Mouse (Mus musculus): ENCODE data around the gene Psmc3ip. TPM values are rescaled to one million over a fixed set of nuclear protein-coding genes. Genes with fewer than 3 reads are reported as not detected.

Gene Psmc3ip
- total RNA-seq, 2 experiments from 2014 or later: 5.8 to 6.6 TPM

DNA sequence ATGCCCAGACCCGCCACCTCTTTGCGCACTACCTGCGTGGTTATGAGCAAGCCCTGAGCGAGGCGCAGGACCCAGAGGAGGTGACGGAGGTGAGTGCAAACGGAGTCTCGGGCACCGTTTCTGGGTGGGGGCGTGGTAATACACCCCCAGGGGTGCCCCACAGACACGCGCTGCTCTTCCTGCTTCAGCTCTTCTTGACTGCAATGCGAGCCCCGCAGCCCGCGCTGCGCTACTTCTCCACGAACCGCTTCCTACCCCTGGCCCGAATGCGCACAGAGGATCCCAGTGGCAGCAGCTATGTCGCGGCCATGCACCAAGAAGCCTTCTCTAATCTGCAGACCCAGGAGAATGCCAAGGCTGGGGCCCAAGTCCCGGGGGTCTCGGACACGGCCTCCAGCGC is 15.5 kb downstream of the Psmc3ip start:
- DNase-seq: no peak

DNA sequence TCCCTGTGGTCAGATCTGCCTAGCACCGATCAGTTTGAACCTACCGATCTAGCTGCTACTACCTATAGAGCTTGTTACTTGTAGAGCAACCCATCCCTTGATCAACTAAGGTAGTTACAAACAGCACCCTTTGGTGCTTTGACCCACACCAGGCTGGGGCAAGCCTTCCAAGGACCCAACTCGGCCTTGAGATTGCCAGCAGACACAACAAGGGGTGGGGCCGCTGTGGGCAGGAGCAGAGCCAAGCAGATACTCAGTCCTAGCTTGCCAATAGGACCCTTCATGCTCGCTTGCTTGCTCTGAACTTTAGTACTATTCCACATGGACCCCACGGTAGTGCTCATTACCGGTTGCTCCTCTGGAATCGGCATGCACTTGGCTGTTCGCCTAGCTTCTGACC is 17.1 kb downstream of the Psmc3ip start, which contains the start of gene Hsd17b1:
Hsd17b1 (plus strand) TSS at position 291 of the 400 bp plus-strand sequence.
- DNase-seq: peak; percentile 48 to 59

DNA sequence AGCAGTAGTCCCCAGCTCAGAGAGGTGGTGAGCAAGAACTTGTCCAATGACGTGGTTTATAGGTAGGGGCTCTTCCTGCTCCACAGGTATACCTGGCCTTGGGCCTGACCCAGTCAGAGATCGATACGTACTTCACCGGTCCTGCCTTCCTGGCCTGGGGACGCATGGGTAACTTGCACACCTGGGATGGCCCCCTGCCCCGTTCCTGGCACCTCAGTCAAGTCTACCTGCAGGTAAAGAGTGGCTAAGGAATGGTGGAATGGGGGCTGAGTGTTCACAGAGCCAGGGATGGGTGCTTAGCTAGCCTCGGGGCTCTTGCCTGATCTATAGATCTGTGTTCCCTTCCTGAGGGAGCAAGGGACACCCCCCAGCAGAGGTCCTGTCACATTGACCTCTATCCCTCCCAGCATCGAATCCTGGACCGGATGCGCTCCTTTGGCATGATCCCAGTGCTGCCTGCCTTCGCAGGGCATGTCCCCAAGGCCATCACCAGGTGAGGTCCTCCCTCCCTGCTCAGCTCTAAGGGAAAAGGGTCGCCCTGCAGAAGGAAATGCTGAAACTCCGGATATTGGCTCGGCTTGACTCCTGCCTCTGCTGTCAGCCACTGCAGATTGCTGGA is 23.3 kb downstream of the Psmc3ip start:
- DNase-seq: no peak

DNA sequence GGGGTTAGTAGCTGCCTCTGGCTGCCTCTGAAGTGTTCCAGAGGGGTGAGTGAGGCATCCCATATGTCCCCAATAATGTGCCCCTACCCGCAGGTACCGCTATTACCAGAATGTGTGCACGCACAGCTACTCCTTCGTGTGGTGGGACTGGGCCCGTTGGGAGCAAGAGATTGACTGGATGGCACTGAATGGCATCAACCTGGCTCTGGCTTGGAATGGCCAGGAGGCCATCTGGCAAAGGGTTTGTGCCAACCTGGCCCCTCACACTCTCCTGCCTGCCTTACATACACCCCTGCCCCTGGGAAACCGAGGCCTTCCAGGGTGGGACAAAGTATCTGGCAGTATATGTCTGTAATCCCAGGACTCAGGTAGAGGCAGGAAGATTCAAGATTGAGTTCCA is 24.2 kb downstream of the Psmc3ip start:
- DNase-seq: no peak

DNA sequence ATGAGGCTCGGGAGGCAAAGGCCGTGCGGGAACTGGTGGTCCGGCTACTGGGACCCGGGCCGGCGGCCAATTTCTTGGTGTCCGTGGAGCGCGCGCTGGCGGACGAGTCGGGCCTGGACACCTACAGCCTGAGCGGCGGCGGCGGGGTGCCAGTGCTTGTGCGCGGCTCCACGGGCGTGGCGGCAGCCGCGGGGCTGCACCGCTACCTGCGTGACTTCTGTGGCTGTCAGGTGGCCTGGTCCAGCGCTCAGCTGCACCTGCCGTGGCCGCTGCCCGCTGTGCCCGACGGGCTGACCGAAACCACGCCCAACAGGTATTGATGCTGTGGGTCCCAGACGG is 25.1 kb downstream of the Psmc3ip start:
- DNase-seq: no peak

DNA sequence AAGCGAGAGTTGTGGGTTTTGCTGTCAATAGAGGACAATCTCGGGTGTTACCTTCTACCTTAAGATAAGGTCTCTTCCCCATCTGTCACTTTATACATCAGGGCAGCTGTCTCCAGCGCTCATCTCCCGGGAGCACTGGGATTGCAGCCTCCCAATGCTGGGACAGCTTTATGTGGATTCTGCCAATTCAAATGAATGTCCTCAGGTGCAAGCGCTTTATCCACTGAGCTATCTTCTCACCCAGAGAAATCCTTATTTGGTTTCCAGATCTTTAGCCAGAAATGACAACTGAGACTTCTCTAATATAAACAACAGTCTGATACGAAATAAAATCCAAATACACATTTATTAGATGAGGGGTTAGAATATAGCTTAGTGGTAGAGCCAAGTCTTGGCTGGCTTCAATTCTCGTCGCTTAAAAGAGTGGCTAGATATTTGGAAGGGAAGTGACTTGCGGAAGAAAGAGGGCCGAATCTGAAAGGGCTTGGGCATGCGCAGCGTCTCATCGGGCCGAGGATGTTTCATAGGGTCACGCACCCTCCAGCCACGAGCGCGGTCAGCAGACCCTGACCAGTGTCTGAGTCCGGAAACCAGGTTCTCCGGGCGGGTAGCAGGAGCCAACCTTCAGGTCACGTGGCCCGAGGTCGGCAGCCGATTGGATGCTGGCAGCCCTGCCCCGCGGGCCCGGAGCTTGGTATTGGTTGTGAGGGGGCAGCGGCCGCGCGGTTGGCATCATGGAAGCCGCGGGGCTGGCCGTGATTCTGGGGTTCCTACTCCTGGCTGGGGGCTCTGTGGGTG is 25.6 kb downstream of the Psmc3ip start, which contains the start of gene Naglu:
Naglu (plus strand) TSS at position 622 of the 798 bp plus-strand sequence.
- peak; percentile 99 for DNase-seq

DNA sequence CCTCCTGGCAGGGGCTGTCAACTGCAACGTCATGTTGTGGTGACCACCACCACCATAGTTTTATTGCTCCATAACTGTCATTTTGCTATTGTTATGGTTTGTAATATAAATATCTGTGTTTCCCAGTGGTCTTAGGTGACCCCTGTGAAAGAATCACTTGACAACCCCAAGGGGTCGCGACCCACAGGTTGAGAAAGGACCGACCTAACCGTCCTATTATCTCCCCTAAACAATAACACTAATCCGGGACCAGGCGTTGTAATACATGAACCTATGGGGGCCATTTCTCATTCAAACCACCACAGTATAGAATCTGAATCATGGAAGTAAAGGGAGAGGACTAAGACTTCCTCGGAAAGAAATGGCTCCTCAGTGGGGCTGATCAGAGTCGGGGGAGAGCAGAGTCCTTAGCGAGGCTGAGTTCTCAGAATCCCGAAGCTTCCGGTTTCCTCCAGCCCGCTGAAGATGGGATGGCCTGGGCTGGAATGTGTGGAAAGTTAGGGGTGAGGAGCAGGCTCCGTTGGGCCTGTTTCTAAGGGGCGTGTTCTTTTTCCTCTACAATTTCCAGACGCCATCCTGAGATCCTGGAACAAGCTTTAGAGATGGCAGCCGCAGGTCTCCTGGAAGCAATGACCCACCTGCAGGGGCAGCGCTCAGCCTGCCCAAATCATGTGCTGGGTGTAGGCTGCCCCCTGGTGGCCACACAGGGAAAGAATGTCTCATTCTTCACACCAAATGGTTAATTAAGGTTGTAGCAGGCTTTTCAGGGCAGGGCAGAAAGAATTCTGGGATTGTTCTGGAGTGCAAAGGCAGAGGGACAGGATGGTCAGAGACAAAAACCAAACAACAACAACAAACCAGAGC is 28.5 kb downstream of the Psmc3ip start:
- DNase-seq: peak; percentile 85 to 91

DNA sequence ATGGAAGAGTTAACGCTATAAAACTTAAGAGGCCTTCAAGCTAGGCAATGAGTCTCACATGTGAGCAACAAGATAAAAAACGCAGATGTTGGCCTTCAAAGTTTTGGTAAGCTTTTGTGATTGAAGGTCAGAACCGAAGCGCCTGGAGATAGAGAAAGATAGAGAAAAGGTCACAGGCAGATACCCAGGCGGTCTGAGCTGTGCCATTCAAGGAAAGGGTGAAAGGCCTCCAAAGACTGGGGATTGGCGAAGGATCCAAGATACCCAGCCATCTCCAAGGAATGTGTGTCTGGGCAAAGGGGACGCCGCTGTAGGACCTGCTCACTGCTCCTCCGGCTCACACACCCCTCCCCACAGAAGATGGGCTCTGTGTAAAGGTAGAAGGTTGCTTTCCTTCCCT is 30.2 kb downstream of the Psmc3ip start:
- DNase-seq: peak; percentile 46 to 55

DNA sequence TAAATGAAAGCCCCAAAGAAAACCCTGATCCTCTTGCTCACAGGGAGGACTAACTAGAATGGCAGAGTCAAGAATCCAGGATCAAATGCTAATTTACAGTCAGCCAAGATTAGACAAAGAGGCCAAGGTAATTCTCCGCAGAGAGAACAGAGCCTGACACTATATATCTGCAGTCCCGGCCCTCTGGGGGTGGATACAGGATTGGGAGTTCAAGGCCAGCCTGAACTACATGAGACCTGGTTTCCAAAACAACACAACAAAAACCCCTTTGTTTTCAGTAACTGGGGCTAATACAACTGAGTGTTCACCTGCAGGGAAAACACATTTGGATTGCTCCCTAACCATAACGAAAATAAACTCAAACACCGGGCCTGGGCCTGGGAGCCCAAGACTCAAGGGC is 30.8 kb downstream of the Psmc3ip start:
- DNase-seq: no peak

DNA sequence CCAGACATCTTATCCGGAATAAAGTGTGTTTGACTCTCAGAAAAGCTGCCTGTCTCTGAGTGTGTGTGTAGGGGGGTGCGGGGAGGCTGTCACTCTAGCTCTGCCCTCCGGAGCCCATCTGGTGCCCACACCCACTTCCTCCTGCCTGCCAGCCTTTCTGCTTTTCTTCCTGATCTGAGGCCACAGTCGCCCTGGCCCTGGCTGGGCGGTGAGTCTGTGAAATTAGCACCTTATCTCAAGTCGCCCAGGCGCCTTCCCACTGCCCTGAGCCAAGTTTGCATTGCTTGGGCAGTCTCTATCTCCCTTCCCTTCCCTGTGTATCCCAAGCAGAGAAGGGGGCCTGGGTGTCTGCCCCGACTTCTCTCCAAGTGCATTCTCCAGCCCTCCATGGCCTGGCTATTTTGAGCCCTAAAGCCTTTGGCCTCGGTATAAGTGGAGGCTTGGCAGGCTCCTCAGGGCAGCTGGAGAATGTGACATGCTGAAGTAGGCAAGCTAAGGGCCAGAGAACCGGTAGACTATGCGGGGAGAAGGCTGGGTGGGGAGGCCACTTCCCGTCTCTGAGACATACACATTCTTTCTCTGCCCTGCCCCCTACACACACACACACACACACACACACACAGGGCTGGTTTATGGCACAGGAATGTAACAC is 31.4 kb downstream of the Psmc3ip start:
- peak; percentile 54 to 72 for DNase-seq

DNA sequence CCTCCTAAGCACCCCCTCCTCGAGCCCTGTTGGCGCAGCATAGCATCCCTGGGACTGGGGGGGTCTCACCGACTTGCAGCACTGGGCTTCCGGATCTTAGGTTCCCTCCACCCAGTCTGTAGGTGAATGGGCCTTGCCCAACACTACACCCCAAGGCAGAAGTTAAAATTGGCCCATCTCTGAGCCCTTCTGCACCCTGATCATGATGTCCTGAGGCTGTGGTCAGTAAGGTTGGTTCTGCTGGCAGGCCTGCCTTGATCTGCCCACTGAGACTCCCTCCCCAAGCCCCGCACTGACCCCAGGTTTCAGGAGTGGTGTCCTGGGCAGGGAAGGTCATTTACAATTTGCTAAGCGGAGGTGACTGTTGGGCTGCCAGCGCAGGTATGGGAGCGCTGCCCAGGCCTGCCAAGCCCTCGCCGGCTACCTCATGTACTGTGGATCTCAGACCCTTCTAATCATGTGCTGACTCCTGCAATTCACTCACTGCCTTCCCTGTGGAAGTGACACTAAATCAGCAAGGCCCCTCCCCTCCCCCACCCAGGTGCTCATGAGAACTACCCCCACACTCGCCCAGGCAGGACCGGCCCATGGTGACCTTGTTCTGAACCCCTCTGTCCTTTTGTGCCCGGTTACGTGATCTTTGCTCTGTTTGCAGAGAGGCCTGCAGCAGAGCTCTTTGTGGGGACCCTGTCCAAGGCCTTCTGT is 32.1 kb downstream of the Psmc3ip start:
- no peak for DNase-seq

DNA sequence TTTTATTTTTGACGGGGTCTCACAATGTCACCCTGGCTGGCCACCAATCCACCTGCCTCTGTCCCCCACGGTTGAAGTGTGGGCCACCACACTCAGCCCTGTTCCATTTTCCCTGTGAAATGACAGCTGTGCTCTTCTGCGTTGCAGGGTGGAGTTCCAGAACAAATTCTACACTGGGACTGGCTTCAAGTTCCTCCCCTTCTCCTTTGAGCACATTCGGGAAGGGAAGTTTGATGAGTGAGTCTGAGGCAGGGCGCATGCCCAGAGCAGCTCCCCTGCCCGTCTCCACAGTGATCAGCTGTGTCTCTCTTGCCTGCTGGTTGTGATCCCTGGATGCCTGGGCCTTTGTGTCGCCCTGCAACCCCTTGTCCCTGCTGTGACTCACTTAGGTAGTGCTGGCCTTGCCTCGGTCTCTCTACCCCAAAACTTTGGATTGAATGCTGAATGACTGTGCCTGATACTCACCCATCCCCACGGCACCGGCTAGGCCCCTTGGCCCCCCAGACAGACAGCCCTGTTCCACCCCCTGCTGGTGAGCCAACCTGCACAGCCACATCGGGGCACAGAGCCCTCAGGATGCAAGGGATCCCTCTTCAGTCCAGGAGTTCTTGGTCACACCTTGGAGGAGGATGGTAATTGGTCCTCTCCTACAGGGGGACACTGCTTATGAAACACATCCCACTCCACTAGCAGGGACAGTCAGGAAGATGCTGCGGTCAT is 32.9 kb downstream of the Psmc3ip start:
- peak; percentile 51 to 70 for DNase-seq

DNA sequence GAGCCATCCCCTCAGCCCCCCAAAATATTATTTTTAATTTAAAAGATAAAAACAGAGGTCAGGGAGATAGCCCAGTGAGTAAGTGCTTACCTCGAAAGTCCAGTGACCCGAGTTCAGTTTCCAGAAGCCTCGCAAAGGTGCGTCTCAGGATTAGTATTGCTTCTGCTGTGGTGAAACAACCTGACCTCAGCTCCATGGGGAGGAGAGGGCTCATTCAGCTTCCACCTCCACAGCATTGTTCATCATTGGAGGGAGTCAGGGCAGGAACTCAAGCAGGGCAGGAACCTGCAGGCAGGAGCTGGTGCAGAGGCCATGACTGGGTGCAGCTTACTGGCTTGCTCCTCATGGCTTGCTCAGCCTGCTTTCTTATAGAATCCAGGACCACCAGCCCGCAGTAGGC is 34.2 kb downstream of the Psmc3ip start:
- no peak for DNase-seq

DNA sequence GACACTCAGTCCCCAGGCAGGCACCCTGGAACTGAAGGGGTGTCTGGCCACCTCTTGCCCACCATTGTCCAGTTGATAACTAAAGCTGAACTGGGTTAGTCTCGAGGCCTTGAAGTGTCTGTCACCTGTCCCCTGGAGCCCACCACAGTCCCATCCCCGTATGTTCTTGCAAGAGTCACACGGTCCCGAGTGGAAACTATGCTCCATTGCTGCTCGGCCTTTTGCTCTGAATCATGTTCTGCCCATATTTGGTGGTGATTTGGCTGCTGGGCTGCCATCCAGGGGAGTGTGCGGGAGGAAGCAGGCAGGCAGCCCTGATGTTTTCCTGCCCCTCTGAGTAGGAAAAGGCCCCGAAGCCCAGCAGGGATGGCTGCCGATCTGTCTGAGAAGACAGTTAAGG is 35.1 kb downstream of the Psmc3ip start:
- DNase-seq: peak; percentile 83 to 89

DNA sequence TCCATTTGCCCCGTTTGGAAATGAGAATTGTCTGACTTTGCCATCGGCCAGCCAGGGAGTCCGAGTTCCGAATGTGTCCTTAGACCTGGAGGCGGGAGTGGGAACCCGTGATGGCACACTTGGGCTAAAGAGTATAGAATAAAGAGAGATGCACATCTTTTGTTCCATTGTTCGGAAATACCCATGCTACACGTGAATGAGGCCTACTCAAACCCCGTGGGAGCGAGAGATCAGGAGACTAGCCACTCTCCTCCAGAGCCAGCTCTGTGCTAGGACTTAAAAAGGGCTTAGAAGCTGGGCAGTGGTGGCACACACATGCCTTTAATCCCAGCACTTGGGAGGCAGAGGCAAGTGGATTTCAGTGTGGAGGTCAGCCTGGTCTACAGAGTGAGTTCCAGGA is 35.8 kb downstream of the Psmc3ip start:
- DNase-seq: no peak

DNA sequence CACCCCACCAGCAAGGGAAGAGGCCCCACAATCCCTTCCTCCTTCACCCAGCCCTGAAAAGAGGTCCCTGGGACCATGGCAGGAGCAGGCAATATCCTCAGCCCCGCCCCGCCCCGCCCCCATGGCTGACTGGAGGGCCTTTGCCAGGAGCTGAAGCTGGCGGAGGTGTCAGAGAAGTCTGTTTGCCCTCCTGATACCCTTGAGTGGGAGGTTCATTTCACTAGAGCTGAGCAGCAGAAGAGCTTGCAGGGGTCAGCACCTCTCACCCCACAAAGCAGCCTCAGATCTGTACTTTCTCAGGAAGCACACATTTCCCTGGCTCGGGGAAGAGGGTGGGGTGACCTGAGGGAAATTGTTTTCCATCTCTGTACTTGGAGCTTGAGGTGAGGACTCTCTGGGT is 36.5 kb downstream of the Psmc3ip start:
- DNase-seq: no peak

DNA sequence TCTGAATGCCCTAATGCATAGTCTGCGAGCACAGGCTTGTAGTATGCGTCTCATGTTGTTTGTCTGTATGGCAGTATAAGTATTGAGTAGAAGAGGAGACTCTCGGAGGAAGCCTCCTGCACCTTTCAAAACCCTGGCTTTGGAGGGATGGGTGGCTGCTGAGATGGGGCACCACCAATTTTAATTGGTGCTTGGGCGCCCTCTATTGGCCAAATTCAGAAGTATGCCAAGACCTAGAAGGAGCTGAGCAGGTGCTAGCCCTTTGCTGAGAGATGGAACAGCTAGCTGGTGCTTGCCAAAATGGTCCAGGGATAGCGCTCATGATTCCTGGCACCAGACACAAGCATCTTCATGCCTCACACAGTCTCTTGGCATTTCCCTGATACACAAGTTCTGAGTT is 37.4 kb downstream of the Psmc3ip start:
- DNase-seq: peak; percentile 86 to 89

DNA sequence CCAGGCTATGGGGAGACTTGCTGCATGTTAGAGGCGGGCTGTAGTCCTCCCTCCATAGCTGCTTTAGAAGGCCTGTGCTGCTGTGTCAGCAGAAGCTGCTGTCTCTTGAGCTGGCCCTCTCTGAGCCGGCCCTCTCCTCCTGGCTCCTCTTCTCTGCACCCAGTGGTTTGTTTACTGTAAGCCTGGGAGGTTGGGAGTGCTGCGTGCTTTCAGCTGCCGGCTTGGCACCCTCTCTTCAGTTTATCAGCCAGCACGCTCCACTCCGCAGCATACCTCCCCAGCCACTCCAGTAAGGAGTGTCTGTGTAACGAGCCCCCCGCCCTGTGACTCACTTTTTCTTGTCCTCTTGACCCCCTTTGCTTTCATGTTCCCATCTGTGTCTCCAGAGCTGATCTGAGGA is 38.4 kb downstream of the Psmc3ip start:
- DNase-seq: peak in 1 of 2 experiments; percentile 51

DNA sequence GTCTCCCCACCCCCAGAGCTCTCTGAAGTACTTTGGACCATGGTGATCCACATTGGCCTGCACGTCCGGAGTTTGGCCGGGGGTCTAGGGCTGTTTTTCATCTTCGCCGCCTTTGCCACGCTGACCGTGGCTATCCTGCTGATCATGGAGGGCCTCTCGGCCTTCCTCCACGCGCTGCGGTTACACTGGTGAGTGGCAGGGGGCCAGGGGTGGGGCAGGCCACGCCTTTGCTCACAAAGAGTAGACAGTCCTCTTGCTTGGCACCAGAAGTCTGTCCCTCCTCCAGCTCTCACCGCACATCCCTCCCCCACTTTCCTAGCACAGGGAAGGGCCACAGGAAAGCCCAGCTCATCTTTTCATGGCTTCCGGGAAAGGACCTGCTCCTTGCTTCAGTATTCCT is 39.8 kb downstream of the Psmc3ip start:
- no peak for DNase-seq

DNA sequence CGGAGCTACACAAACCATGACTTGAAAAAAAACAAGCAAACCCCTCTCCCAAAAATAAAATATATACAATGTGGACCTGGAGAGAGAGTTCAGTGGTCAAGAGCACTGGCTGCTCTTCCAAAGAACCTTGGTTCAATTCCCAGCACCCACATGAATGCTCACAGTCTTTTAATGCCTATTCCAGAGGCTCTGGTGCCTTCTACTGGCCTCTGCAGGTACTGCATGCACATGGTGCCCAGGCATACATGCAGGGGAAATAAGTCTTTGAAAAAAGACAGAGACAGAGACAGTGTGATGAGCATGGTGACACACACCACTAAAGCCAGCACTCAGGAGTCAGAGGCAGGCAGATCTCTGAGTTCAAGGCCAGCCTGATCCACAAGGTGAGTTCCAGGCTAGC is 41.3 kb downstream of the Psmc3ip start:
- DNase-seq: no peak

Measured in adrenal gland, postnatal 36 days (tissue).